Mouse (Mus musculus) cerebellum, adult 2 months (tissue): ENCODE measurements at regions not wholly inside any gene's neighbourhood (a gene's known extent, or its start where the extent isn't known, plus 50 kb on each side); places are given as distances from the start of the nearest gene placed in this dataset.

Experiments used
- CTCF ChIP-seq: fragments of 200-500 bp; IDR thresholded peaks from 2 replicates; pipeline ENCODE4 v1.5.1; 2011; ENCODE audit warnings: low read depth, mild to moderate bottlenecking, control low read depth, low read length, moderate library complexity, borderline replicate concordance; ENCODE audit not compliant: insufficient read depth
- POLR2A ChIP-seq: fragments of 200-500 bp; IDR thresholded peaks from 2 replicates; pipeline ENCODE4 v1.6.1; 2011; ENCODE audit warnings: low read length, control low read depth, borderline replicate concordance; ENCODE audit not compliant: insufficient read depth

DNA sequence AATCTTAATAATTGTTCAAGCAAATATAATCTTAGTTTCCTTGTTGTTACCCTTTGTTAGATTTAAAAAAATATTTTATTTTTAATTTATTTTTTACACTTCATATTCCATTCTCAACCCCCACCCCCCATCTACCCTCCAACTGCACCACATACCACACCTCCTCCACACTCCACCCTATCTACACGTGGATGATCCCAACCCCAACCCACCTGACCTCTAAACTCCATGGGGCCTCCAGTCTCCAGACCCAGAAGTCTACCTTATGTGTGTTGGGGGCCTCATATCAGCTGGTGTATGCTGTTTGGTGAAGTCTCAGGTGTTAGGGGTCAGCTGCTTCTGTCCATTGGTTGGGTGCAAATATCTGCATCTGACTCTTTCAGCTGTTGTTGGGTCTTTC, 1256.8 kb downstream of the Trim52 start:
- TF ChIP-seq CTCF = no peak
- TF ChIP-seq POLR2A = no peak
